Mouse (Mus musculus): Measurements from ENCODE around the gene Aqp12.
"Not testable (repeated sequence)": the region's sequence is repeated elsewhere in the genome, so short reads cannot be mapped to it uniquely, and the experiment has no call there.

Gene Aqp12

GRCm38 (mm10) chr1:93006061-93006460 lies at the start of gene Aqp12:
Gene Aqp12, plus strand, starts transcription at chr1:93006334.
- DNase-seq (ENCODE audit: inconsistent ontology term): no peak

GRCm38 (mm10) chr1:92956571-92957335 lies 49.4 kb upstream of the Aqp12 start:
- not testable (repeated sequence) for DNase-seq (ENCODE audit: inconsistent ontology term)

GRCm38 (mm10) chr1:92958999-92959398 lies 47.1 kb upstream of the Aqp12 start:
- no peak for DNase-seq (ENCODE audit: inconsistent ontology term)

- not testable (repeated sequence) for DNase-seq (ENCODE audit: inconsistent ontology term)
These were observed 35.3 kb upstream of the Aqp12 start for GRCm38 (mm10) chr1:92970791-92971190.

- DNase-seq (ENCODE audit: inconsistent ontology term): peak; percentile 10
These were observed 34.0 kb upstream of the Aqp12 start for GRCm38 (mm10) chr1:92971879-92972795.

GRCm38 (mm10) chr1:92972854-92973253 lies 33.3 kb upstream of the Aqp12 start:
- DNase-seq (ENCODE audit: inconsistent ontology term): peak; percentile 37

GRCm38 (mm10) chr1:92976141-92976566 lies 30.0 kb upstream of the Aqp12 start:
- DNase-seq (ENCODE audit: inconsistent ontology term): no peak

- peak; percentile 27 for DNase-seq (ENCODE audit: inconsistent ontology term)
These were observed 27.5 kb upstream of the Aqp12 start for GRCm38 (mm10) chr1:92978645-92979044.

GRCm38 (mm10) chr1:92979073-92979602 lies 27.0 kb upstream of the Aqp12 start:
- DNase-seq (ENCODE audit: inconsistent ontology term): no peak

GRCm38 (mm10) chr1:92981056-92981845 lies 24.9 kb upstream of the Aqp12 start:
- DNase-seq (ENCODE audit: inconsistent ontology term): no peak

- DNase-seq (ENCODE audit: inconsistent ontology term): no peak
These were observed 23.1 kb upstream of the Aqp12 start for GRCm38 (mm10) chr1:92982931-92983605.

GRCm38 (mm10) chr1:92984999-92985398 lies 21.1 kb upstream of the Aqp12 start:
- DNase-seq (ENCODE audit: inconsistent ontology term): no peak

- DNase-seq (ENCODE audit: inconsistent ontology term): no peak
These were observed 17.2 kb upstream of the Aqp12 start for GRCm38 (mm10) chr1:92988894-92989293.

GRCm38 (mm10) chr1:92989891-92990290 lies 16.2 kb upstream of the Aqp12 start:
- DNase-seq (ENCODE audit: inconsistent ontology term): no peak

GRCm38 (mm10) chr1:92992214-92992855 lies 13.8 kb upstream of the Aqp12 start:
- DNase-seq (ENCODE audit: inconsistent ontology term): no peak

GRCm38 (mm10) chr1:92992880-92993279 lies 13.3 kb upstream of the Aqp12 start:
- no peak for DNase-seq (ENCODE audit: inconsistent ontology term)

GRCm38 (mm10) chr1:93009196-93009595 lies 3.1 kb downstream of the Aqp12 start:
- peak; percentile 33 for DNase-seq (ENCODE audit: inconsistent ontology term)

- no peak for DNase-seq (ENCODE audit: inconsistent ontology term)
These were observed 4.6 kb downstream of the Aqp12 start for GRCm38 (mm10) chr1:93010731-93011130.

- DNase-seq (ENCODE audit: inconsistent ontology term): no peak
These were observed 6.0 kb downstream of the Aqp12 start for GRCm38 (mm10) chr1:93012103-93012585.

- DNase-seq (ENCODE audit: inconsistent ontology term): no peak
These were observed 7.2 kb downstream of the Aqp12 start for GRCm38 (mm10) chr1:93013367-93013766.
